Mouse (Mus musculus): ENCODE data around the gene Cep19. TPM values are rescaled to one million over a fixed set of nuclear protein-coding genes. Genes with fewer than 3 reads are reported as not detected.

The Cep19 gene
- polyA plus RNA-seq, 2 experiments, result 15.6 to 28.4 TPM

- H3K4me1 ChIP-seq (ENCODE audit: control insufficient read depth, insufficient read depth, low read length), result peaks cover 8% of the 10 kb centered on the region; the same call in 1 of the 2 replicates
- H3K4me2 ChIP-seq (replicated peaks; ENCODE audit: low read depth, low read length, severe bottlenecking), result peak overlapping the region; percentile 74
- no peak for TF ChIP-seq POLR2A (IDR thresholded peaks at IDR 0.05; ENCODE audit: borderline replicate concordance, extremely low read depth, insufficient read depth, insufficient read length)
- DNase-seq (ENCODE audit: low spot score) (no peak), ATAC-seq (ENCODE audit: low FRiP score, low read depth) (peak; percentile 74)
- peak overlapping the region; percentile 86 for H3K9ac ChIP-seq (ENCODE audit: low read depth, low read length, severe bottlenecking)
- H3K27ac ChIP-seq (replicated peaks; ENCODE audit: low read depth, low read length), result peak overlapping the region; percentile 79
- peak overlapping the region; percentile 98 for H3K4me3 ChIP-seq (replicated peaks; ENCODE audit: low read length)
- WGBS, result under 1% methylated on average over 33 of the region's 39 CpGs
- no peaks in the 10 kb centered on the region for H3K27me3 ChIP-seq (ENCODE audit: control insufficient read depth, insufficient read depth, low read length)
- peaks cover 21% of the 10 kb centered on the region for H3K36me3 ChIP-seq (ENCODE audit: control insufficient read depth, insufficient read depth, low read length)
- H3K9me3 ChIP-seq (ENCODE audit: control insufficient read depth, low read length), result no peaks in the 10 kb centered on the region
These were observed 533 bp upstream of the Cep19 start for GRCm38 (mm10) chr16:32098897-32099637.

- no peak for TF ChIP-seq POLR2A (IDR thresholded peaks at IDR 0.05; ENCODE audit: borderline replicate concordance, extremely low read depth, insufficient read depth, insufficient read length)
- ATAC-seq (ENCODE audit: low FRiP score, low read depth) (no peak), DNase-seq (ENCODE audit: low spot score) (no peak)
- Histone ChIP-seq H3K4me3 (replicated peaks; ENCODE audit: low read length) (no peak overlapping the region), H3K36me3 (ENCODE audit: control insufficient read depth, insufficient read depth, low read length) (peaks cover 32% of the 10 kb centered on the region), H3K27me3 (ENCODE audit: control insufficient read depth, insufficient read depth, low read length) (no peaks in the 10 kb centered on the region), H3K27ac (replicated peaks; ENCODE audit: low read depth, low read length) (no peak overlapping the region), H3K4me1 (ENCODE audit: control insufficient read depth, insufficient read depth, low read length) (peaks cover 8% of the 10 kb centered on the region; the same call in 1 of the 2 replicates), H3K9me3 (ENCODE audit: control insufficient read depth, low read length) (no peaks in the 10 kb centered on the region), H3K9ac (ENCODE audit: low read depth, low read length, severe bottlenecking) (no peak overlapping the region), H3K4me2 (replicated peaks; ENCODE audit: low read depth, low read length, severe bottlenecking) (no peak overlapping the region)
- 86% methylated on average over 13 of the region's 13 CpGs for WGBS
These were observed 2.7 kb downstream of the Cep19 start for GRCm38 (mm10) chr16:32102295-32102694.

- Histone ChIP-seq H3K9ac (ENCODE audit: low read depth, low read length, severe bottlenecking) (no peak overlapping the region), H3K4me2 (replicated peaks; ENCODE audit: low read depth, low read length, severe bottlenecking) (no peak overlapping the region), H3K27me3 (ENCODE audit: control insufficient read depth, insufficient read depth, low read length) (no peaks in the 10 kb centered on the region), H3K4me1 (ENCODE audit: control insufficient read depth, insufficient read depth, low read length) (no peaks in the 10 kb centered on the region), H3K27ac (replicated peaks; ENCODE audit: low read depth, low read length) (no peak overlapping the region), H3K36me3 (ENCODE audit: control insufficient read depth, insufficient read depth, low read length) (peaks cover 41% of the 10 kb centered on the region), H3K9me3 (ENCODE audit: control insufficient read depth, low read length) (no peaks in the 10 kb centered on the region), H3K4me3 (replicated peaks; ENCODE audit: low read length) (no peak overlapping the region)
- DNase-seq (ENCODE audit: low spot score) (no peak), ATAC-seq (ENCODE audit: low FRiP score, low read depth) (no peak)
- no peak for TF ChIP-seq POLR2A (IDR thresholded peaks at IDR 0.05; ENCODE audit: borderline replicate concordance, extremely low read depth, insufficient read depth, insufficient read length)
- WGBS, result 96% methylated on average over 1 of the region's 1 CpGs
These were observed 6.1 kb downstream of the Cep19 start for GRCm38 (mm10) chr16:32105698-32106097.

- H3K36me3 ChIP-seq (ENCODE audit: control insufficient read depth, insufficient read depth, low read length), result peaks cover 41% of the 10 kb centered on the region
- TF ChIP-seq POLR2A (IDR thresholded peaks at IDR 0.05; ENCODE audit: borderline replicate concordance, extremely low read depth, insufficient read depth, insufficient read length), result no peak
- no peaks in the 10 kb centered on the region for H3K4me1 ChIP-seq (ENCODE audit: control insufficient read depth, insufficient read depth, low read length)
- ATAC-seq (ENCODE audit: low FRiP score, low read depth) (no peak), DNase-seq (ENCODE audit: low spot score) (no peak)
- H3K4me2 ChIP-seq (replicated peaks; ENCODE audit: low read depth, low read length, severe bottlenecking), result no peak overlapping the region
- 85% methylated on average over 12 of the region's 12 CpGs for WGBS
- H3K27me3 ChIP-seq (ENCODE audit: control insufficient read depth, insufficient read depth, low read length), result no peaks in the 10 kb centered on the region
- H3K27ac ChIP-seq (replicated peaks; ENCODE audit: low read depth, low read length), result no peak overlapping the region
- H3K9ac ChIP-seq (ENCODE audit: low read depth, low read length, severe bottlenecking), result no peak overlapping the region
- H3K4me3 ChIP-seq (replicated peaks; ENCODE audit: low read length), result no peak overlapping the region
- no peaks in the 10 kb centered on the region for H3K9me3 ChIP-seq (ENCODE audit: control insufficient read depth, low read length)
These were observed 7.9 kb downstream of the Cep19 start for GRCm38 (mm10) chr16:32107342-32108045.

- H3K4me3 ChIP-seq (replicated peaks; ENCODE audit: low read length), result no peak overlapping the region
- no peak overlapping the region for H3K27ac ChIP-seq (replicated peaks; ENCODE audit: low read depth, low read length)
- H3K9me3 ChIP-seq (ENCODE audit: control insufficient read depth, low read length), result no peaks in the 10 kb centered on the region
- 83% methylated on average over 7 of the region's 7 CpGs for WGBS
- DNase-seq (ENCODE audit: low spot score) (no peak), ATAC-seq (ENCODE audit: low FRiP score, low read depth) (no peak)
- no peak overlapping the region for H3K4me2 ChIP-seq (replicated peaks; ENCODE audit: low read depth, low read length, severe bottlenecking)
- no peak overlapping the region for H3K9ac ChIP-seq (ENCODE audit: low read depth, low read length, severe bottlenecking)
- peaks cover 41% of the 10 kb centered on the region for H3K36me3 ChIP-seq (ENCODE audit: control insufficient read depth, insufficient read depth, low read length)
- no peak for TF ChIP-seq POLR2A (IDR thresholded peaks at IDR 0.05; ENCODE audit: borderline replicate concordance, extremely low read depth, insufficient read depth, insufficient read length)
- H3K27me3 ChIP-seq (ENCODE audit: control insufficient read depth, insufficient read depth, low read length), result no peaks in the 10 kb centered on the region
- no peaks in the 10 kb centered on the region for H3K4me1 ChIP-seq (ENCODE audit: control insufficient read depth, insufficient read depth, low read length)
These were observed 8.6 kb downstream of the Cep19 start for GRCm38 (mm10) chr16:32108170-32108569.
